Mouse (Mus musculus) heart, postnatal 0 days (tissue): ENCODE data around the gene Rnf135. TPM values are rescaled to one million over a fixed set of nuclear protein-coding genes. Genes with fewer than 3 reads are reported as not detected.

Experiments
- ATAC-seq: fragments of 200-750 bp; cut with Nextera tagmentation; 2 replicates; pipeline ENCODE4 v1.8.0; 2017; ENCODE audit warnings: low read depth, moderate number of reproducible peaks, moderate library complexity; ENCODE audit not compliant: insufficient read depth
- DNase-seq: peaks from one replicate; pipeline ENCODE4 v3.0.0-alpha.2; 2016; ENCODE audit warnings: low spot score
- H3K27ac ChIP-seq: fragments of 300-500 bp; sonication (generic); 2 replicates; pipeline ENCODE4 v1.5.1; 2014; ENCODE audit warnings: low read depth, mild to moderate bottlenecking
- H3K27me3 ChIP-seq: fragments of 300-500 bp; sonication (generic); 2 replicates; pipeline ENCODE4 v1.6.1; 2014; ENCODE audit warnings: low read length, mixed read lengths; ENCODE audit not compliant: control insufficient read depth, insufficient read depth
- H3K36me3 ChIP-seq: fragments of 300-500 bp; sonication (generic); replicated peaks from 2 replicates; pipeline ENCODE4 v1.6.1; 2014; ENCODE audit warnings: low read length, mixed read lengths; ENCODE audit not compliant: control insufficient read depth, insufficient read depth
- H3K4me1 ChIP-seq: fragments of 300-500 bp; sonication (generic); 2 replicates; pipeline ENCODE4 v1.6.1; 2014; ENCODE audit warnings: antibody characterized with exemption; ENCODE audit not compliant: control insufficient read depth, insufficient read depth
- H3K4me2 ChIP-seq: fragments of 300-500 bp; sonication (generic); 2 replicates; pipeline ENCODE4 v1.6.1; 2014; ENCODE audit warnings: low read depth, mild to moderate bottlenecking, low read length, moderate library complexity
- H3K4me3 ChIP-seq: fragments of 300-500 bp; sonication (generic); 2 replicates; pipeline ENCODE4 v1.5.1; 2014; ENCODE audit warnings: low read depth, low read length
- H3K9ac ChIP-seq: fragments of 300-500 bp; sonication (generic); replicated peaks from 2 replicates; pipeline ENCODE4 v1.6.1; 2014; ENCODE audit warnings: low read depth, low read length, mixed read lengths
- H3K9me3 ChIP-seq: fragments of 300-500 bp; sonication (generic); replicated peaks from 2 replicates; pipeline ENCODE4 v1.6.1; 2016; ENCODE audit warnings: low read length; ENCODE audit not compliant: control insufficient read depth
- CTCF ChIP-seq: IDR thresholded peaks from 2 replicates; pipeline ENCODE4 v1.5.1; 2016; ENCODE audit warnings: antibody characterized with exemption, control low read depth, low read depth
- EP300 ChIP-seq: IDR thresholded peaks from 2 replicates; pipeline ENCODE4 v1.6.1; 2016; ENCODE audit warnings: antibody characterized with exemption, low read depth
- WGBS: fragments of 180-500 bp; shearing (Covaris S2); extraction: QIAGEN DNeasy Blood & Tissue Kit; methylation state at CpG from one replicate; pipeline ENCODE4 v1.1.7; 2014; 5-methylcytosine and 5-hydroxymethylcytosine counted together
- polyA plus RNA-seq: library from polyadenylated mRNA; unstranded; fragments of >200 nt; fragmentation: Nextera tagmentation; extraction: Ambion mirVana; gene quantifications from 2 replicates; pipeline ENCODE4 v1.2.1, GENCODE M21; 2015
- total RNA-seq: library from RNA; depleted of rRNA; stranded (reverse); fragments of >200 nt; gene quantifications from 2 replicates; pipeline ENCODE4 v1.2.3, GENCODE M21; 2014; ENCODE audit warnings: low replicate concordance

Rnf135 gene
- total and polyA plus RNA-seq, 2 experiments from 2014 or later, result 10.2 to 12.9 TPM

GRCm38 (mm10) chr11:80154501-80154900, 29.1 kb upstream of the Rnf135 start:
- H3K9ac ChIP-seq, result peak overlapping the region; percentile 67
- no peaks in the 10 kb centered on the region for H3K4me1 ChIP-seq
- 23% methylated on average over 25 of the region's 25 CpGs for WGBS
- no peak for DNase-seq
- no peaks in the 10 kb centered on the region for H3K36me3 ChIP-seq
- H3K4me2 ChIP-seq, result peak overlapping the region; percentile 82
- no peak overlapping the region for H3K27ac ChIP-seq
- no peak for ATAC-seq
- H3K9me3 ChIP-seq, result no peaks in the 10 kb centered on the region
- TF ChIP-seq CTCF, result no peak
- TF ChIP-seq EP300, result no peak
- H3K4me3 ChIP-seq, result peak overlapping the region; percentile 68
- peaks cover 16% of the 10 kb centered on the region for H3K27me3 ChIP-seq

DNA sequence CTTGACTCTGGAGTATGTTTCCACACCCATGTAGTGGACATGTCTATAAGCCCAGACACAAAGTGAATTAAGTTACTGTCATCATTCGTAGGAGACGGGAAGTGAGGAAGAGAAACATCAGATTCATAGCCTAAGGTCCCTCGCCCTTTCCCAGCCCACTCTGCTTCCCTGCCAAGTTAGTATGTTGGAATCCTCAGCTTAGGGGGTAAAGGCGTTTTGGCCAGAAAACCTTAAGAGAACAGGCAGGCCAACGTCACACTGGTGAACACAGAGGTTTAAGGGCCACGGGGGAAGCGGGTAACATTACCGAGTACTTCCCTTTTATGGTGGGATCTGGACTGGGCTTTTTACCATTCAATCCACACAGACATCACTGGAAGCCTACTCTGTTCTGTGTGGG, 28.1 kb upstream of the Rnf135 start:
- Histone ChIP-seq H3K4me1 (no peaks in the 10 kb centered on the region), H3K4me3 (0 out of 2 replicates have a peak overlapping the region, but pooled peaks have one; percentile 9), H3K9me3 (no peaks in the 10 kb centered on the region), H3K27ac (no peak overlapping the region), H3K36me3 (no peaks in the 10 kb centered on the region), H3K9ac (no peak overlapping the region), H3K4me2 (peak overlapping the region; percentile 20; the same call in 1 of the 2 replicates), H3K27me3 (peaks cover 16% of the 10 kb centered on the region)
- ATAC-seq (no peak), DNase-seq (no peak)
- WGBS, result 84% methylated on average over 8 of the region's 8 CpGs
- TF ChIP-seq CTCF (no peak), EP300 (no peak)

DNA sequence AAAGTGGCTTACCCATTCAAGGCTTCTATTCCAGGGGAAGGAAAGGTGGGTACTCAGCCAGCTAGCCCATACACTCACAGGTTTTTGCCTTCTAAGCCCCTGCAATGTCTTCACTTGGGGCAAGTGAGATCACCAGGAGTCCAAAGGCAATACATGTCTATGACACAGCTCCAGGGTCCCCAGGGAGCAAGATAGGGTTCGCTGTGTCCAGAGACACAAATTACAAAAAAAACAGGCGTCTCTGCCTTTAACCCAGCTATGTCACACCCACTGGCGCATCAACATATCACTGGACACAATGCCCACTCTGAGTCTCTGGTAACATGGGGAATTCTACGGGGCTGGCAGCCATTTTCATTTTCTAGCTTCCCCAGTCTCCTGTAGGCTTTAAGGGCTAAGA, 27.7 kb upstream of the Rnf135 start:
- Histone ChIP-seq H3K9me3 (no peaks in the 10 kb centered on the region), H3K9ac (no peak overlapping the region), H3K4me1 (no peaks in the 10 kb centered on the region), H3K4me2 (0 out of 2 replicates have a peak overlapping the region, but pooled peaks have one; percentile 20), H3K27me3 (peaks cover 16% of the 10 kb centered on the region), H3K4me3 (no peak overlapping the region), H3K27ac (no peak overlapping the region), H3K36me3 (no peaks in the 10 kb centered on the region)
- DNase-seq (no peak), ATAC-seq (no peak)
- WGBS, result 82% methylated on average over 4 of the region's 4 CpGs
- TF ChIP-seq CTCF, result no peak
- TF ChIP-seq EP300, result no peak

DNA sequence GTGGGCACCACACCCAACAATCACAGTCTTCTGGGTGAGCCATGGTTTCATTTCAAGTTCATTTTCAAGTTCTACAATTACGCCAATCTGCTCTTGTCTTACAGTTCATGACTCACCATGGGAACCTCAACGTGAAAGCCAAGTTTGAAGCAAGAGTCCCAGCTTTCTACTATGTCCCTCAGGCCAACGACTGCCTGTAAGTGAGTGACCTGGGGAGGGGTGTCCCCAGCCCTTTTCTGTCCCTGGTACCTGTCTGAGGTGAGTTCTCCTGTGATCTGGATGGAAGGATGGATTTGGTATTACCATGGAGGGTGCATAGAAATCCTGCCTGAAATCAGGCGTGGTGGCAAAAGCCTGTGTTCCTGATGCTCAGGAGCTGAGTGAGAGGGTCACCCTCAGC, 26.8 kb upstream of the Rnf135 start:
- Histone ChIP-seq H3K27me3 (peaks cover 16% of the 10 kb centered on the region), H3K36me3 (no peaks in the 10 kb centered on the region), H3K9me3 (no peaks in the 10 kb centered on the region), H3K4me2 (no peak overlapping the region), H3K4me1 (no peaks in the 10 kb centered on the region), H3K9ac (no peak overlapping the region), H3K27ac (no peak overlapping the region), H3K4me3 (no peak overlapping the region)
- TF ChIP-seq EP300 (no peak), CTCF (no peak)
- DNase-seq (no peak), ATAC-seq (no peak)
- 79% methylated on average over 4 of the region's 4 CpGs for WGBS

DNA sequence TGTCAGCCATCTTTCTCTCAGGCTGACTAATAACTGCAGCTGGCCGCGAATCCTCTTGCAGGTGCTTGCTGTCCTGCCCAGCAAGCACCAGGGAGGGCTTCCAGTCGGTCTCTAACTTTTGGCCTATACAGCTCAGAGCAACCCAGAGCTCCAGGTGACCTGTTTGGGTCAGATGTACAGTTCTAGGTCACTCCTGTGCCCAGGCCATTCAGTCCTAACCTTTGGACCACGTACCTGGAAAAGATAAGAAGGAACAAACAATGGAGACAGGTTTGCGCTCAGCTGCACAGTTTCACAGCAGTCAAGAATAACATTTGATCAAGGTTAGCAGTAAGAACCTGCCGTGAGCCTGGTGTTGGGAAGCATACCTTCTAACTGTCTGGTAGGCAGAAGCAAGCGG, 24.6 kb upstream of the Rnf135 start:
- 79% methylated on average over 7 of the region's 7 CpGs for WGBS
- ATAC-seq, result no peak
- no peak overlapping the region for H3K27ac ChIP-seq

DNA sequence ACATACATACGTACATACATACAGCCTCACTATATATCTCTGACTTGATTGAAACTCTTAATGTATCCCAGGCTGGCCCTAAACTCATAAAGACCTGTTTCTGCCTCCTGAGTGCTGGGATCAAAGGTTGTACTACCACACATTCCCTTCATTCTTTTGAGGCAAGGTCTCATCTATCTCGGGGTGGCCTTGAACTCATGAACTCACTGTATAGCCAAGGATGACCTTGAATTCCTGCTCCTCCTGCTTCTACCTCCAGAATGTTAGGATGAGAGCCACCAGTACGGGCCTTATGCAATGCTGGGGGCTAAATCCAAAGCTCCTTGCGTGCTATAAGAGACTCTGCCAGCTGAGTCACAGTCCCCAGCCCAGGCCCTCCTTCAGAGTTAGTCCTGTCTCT, 22.6 kb upstream of the Rnf135 start:
- Histone ChIP-seq H3K9me3 (no peaks in the 10 kb centered on the region), H3K36me3 (no peaks in the 10 kb centered on the region), H3K4me1 (no peaks in the 10 kb centered on the region), H3K27ac (no peak overlapping the region), H3K4me2 (no peak overlapping the region), H3K4me3 (no peak overlapping the region), H3K27me3 (0 out of 2 replicates have a peak, but pooled peaks cover under 1% of the 10 kb centered on the region), H3K9ac (no peak overlapping the region)
- no peak for ATAC-seq
- WGBS, result 76% methylated on average over 4 of the region's 4 CpGs
- no peak for TF ChIP-seq EP300
- no peak for TF ChIP-seq CTCF
- no peak for DNase-seq

More for the DNA sequence above, 24.6 kb upstream of the Rnf135 start:
- H3K36me3 ChIP-seq, result no peaks in the 10 kb centered on the region
- H3K4me2 ChIP-seq, result no peak overlapping the region
- H3K4me1 ChIP-seq, result no peaks in the 10 kb centered on the region
- no peak overlapping the region for H3K4me3 ChIP-seq
- TF ChIP-seq CTCF (no peak), EP300 (no peak)
- H3K27me3 ChIP-seq, result peaks cover 15% of the 10 kb centered on the region
- no peaks in the 10 kb centered on the region for H3K9me3 ChIP-seq
- DNase-seq, result no peak
- no peak overlapping the region for H3K9ac ChIP-seq
